Mouse (Mus musculus) embryo, embryonic 10.5 days (tissue): ENCODE data around the gene Tubb4b.

ENCODE experiments used
- DNase-seq: peaks from one replicate; pipeline ENCODE4 v3.0.0-alpha.2; 2015; ENCODE audit warnings: low spot score

Gene Tubb4b

GRCm38 (mm10) chr2:25244144-25244543 lies 19.6 kb upstream of the Tubb4b start:
- no peak for DNase-seq

GRCm38 (mm10) chr2:25243342-25243741 lies 18.8 kb upstream of the Tubb4b start:
- DNase-seq, result no peak

GRCm38 (mm10) chr2:25242101-25242506 lies 17.6 kb upstream of the Tubb4b start, which contains the start of the genes Rnf208 and Cysrt1:
Rnf208 (plus strand) TSS chr2:25242255.
Cysrt1 (minus strand) TSS chr2:25242452.
- DNase-seq, result peak; percentile 39

GRCm38 (mm10) chr2:25241438-25241775 lies 16.9 kb upstream of the Tubb4b start:
- DNase-seq, result no peak

- peak; percentile 87 for DNase-seq
Observed at GRCm38 (mm10) chr2:25240723-25241437, 16.4 kb upstream of the Tubb4b start.

- DNase-seq, result no peak
Observed at GRCm38 (mm10) chr2:25240310-25240709, 15.8 kb upstream of the Tubb4b start.

GRCm38 (mm10) chr2:25239766-25240165 lies 15.3 kb upstream of the Tubb4b start:
- no peak for DNase-seq

- DNase-seq, result no peak
Observed at GRCm38 (mm10) chr2:25238106-25238505, 13.6 kb upstream of the Tubb4b start.

GRCm38 (mm10) chr2:25237522-25237921 lies 13.0 kb upstream of the Tubb4b start:
- no peak for DNase-seq

- DNase-seq, result no peak
Observed at GRCm38 (mm10) chr2:25236614-25237013, 12.1 kb upstream of the Tubb4b start, which contains the start of gene Rnf224. Rnf224 (minus strand) TSS chr2:25236787.

GRCm38 (mm10) chr2:25234551-25235220 lies 10.2 kb upstream of the Tubb4b start:
- DNase-seq, result no peak

GRCm38 (mm10) chr2:25234050-25234449 lies 9.5 kb upstream of the Tubb4b start, which contains the start of gene Slc34a3:
Slc34a3 (minus strand) TSS chr2:25234364.
- no peak for DNase-seq

- DNase-seq, result no peak
Observed at GRCm38 (mm10) chr2:25233421-25233820, 8.9 kb upstream of the Tubb4b start.

- DNase-seq, result no peak
Observed at GRCm38 (mm10) chr2:25231038-25231437, 6.5 kb upstream of the Tubb4b start.

GRCm38 (mm10) chr2:25230581-25230980 lies 6.1 kb upstream of the Tubb4b start:
- DNase-seq, result no peak

- DNase-seq, result no peak
Observed at GRCm38 (mm10) chr2:25229582-25229981, 5.1 kb upstream of the Tubb4b start.

GRCm38 (mm10) chr2:25228995-25229530 lies 4.6 kb upstream of the Tubb4b start:
- DNase-seq, result no peak

GRCm38 (mm10) chr2:25228431-25228889 lies 4.0 kb upstream of the Tubb4b start:
- peak; percentile 92 for DNase-seq

- no peak for DNase-seq
Observed at GRCm38 (mm10) chr2:25227406-25227805, 2.9 kb upstream of the Tubb4b start.

- DNase-seq, result no peak
Observed at GRCm38 (mm10) chr2:25226864-25227263, 2.4 kb upstream of the Tubb4b start.

- DNase-seq, result no peak
Observed at GRCm38 (mm10) chr2:25225811-25226379, 1.4 kb upstream of the Tubb4b start.
